Mouse (Mus musculus) spleen, embryonic (tissue): ENCODE measurements around the gene Tomm70a.

Experiments
- CTCF ChIA-PET: fragments of 350-600 bp; sonication (Branson Sonifier 250); formaldehyde crosslinking; loops from one replicate; lab custom pipeline; 2022; lab: Charles Lee

Tomm70a gene

GRCm38 (mm10) chr16:57120913-57121815, at the start of gene Tomm70a:
Gene Tomm70a, plus strand, starts transcription at chr16:57121703.
- CTCF ChIA-PET: interaction anchor here (0.6 to 0.7 kb wide), 3 partner anchors 43 to 1056 kb away, joined by 3 to 8 read pairs (median 3); no protein-coding TSS in a partner anchor

- CTCF ChIA-PET: no interaction called here
These were observed 45.5 kb upstream of the Tomm70a start for GRCm38 (mm10) chr16:57075986-57076385.

GRCm38 (mm10) chr16:57079577-57079976, 41.9 kb upstream of the Tomm70a start:
- CTCF ChIA-PET: no interaction called here

GRCm38 (mm10) chr16:57092460-57092859, 29.0 kb upstream of the Tomm70a start:
- CTCF ChIA-PET: no interaction called here

DNA sequence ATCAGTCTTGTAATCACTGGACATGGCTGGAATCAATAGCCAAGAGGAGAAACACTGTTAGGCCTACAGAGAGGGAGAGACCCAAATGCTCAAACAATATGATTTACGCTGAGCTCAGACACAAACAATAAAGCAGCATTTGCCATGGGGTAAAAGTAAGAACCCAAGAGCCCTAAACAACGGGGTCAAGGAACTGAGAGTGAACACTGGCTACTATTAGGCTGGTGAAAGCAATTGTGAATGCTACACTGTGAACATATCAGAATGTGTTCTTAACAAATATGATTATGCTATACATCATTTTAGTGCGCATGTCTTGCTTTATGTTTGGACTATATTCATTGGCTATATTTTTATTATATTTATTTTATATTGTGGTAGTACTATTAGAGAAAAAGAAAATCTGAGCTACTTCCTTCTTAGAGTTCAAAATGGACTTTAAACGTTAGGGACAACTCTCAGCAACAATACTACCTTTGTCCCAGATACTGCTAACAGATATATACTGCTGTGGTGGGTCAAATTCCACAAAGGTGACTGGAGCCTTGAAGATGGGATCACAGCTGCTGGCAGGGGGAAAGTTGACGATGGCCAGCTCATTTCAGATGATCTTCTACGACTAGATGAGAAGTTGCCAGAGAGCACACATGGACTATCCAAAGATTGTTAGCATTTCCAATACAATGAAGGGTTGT, 28.4 kb upstream of the Tomm70a start:
- CTCF ChIA-PET: no interaction called here

DNA sequence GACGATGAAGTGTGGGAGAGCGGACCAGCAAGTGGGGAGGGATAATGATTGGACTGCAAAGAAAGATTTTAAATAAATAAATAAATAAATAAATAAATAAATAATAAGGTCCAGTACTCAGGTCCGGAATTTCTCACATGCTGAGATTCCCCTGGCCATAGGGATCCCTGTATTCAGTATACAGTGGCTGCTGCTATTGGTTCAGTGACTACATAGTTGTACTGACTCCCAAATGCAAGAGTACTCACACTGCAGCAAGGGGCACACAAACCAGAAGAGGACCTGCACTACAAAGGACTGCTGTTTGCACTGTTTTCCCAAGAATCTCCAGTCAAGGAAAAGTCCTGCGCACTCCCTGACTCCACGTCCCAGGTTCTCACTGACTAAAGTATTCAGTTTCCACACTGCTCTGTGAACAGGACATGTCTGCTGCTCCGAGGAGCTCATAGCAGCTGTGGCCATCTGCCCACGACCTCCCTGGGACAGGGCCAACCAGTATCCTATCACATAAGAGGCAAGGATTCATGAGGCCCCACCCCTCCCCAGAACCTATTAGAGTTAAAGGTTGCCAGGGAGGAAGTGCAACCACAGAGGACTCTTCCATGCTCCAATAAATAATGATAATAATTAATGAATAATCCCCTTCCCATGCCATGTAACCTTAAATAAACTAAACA, 22.9 kb upstream of the Tomm70a start:
- CTCF ChIA-PET: no interaction called here

DNA sequence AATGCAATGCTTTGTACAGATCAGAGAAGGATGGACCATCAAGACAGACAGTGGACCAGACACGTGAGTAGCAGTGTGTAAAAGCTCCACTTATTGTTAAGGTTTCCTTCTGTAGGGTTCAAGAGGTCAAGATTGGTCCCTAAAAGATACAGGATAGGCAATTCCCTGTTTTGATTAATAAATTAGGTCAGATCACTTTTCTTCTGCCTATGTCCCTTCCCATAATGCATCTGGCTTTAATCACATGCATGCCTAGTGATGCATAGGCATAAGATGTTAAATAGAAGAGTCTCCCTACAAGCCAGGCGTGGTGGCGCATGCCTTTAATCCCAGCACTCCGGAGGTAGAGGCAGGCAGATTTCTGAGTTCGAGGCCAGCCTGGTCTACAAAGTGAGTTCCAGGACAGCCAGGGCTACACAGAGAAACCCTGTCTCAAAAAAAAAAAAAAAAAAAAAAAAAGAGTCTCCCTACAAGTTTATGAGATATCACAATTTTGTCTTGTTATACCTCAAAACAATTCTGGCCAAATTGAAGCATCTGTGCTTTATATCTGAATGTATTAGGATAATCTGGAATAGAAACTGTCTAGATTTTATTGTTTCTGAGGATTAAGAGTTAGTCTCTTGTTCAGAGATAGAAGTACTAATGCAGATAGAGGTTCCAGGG, 21.8 kb upstream of the Tomm70a start:
- CTCF ChIA-PET: interaction anchor here (0.7 kb wide), 1 partner anchor 1286 kb away, joined by 3 read pairs; no protein-coding TSS in a partner anchor

DNA sequence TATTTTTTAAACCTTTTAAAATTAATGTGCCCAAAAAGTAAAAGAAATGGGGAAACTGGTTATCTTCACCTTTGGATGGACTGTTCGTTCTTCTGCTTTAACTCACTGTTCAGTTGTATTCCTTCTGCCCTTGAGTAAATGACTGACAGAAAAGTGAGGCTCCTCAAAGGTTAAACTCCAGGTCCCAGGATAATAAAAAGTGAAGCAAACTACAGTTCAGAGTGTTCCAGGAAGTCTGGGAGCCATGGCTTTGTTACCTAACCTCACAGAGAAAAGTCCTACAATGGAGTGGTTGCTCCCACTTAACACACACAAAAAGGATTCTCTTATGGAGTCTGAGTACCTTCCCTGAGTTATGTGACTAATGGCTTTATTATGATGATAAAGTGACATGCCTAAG, 20.3 kb upstream of the Tomm70a start:
- CTCF ChIA-PET: no interaction called here

DNA sequence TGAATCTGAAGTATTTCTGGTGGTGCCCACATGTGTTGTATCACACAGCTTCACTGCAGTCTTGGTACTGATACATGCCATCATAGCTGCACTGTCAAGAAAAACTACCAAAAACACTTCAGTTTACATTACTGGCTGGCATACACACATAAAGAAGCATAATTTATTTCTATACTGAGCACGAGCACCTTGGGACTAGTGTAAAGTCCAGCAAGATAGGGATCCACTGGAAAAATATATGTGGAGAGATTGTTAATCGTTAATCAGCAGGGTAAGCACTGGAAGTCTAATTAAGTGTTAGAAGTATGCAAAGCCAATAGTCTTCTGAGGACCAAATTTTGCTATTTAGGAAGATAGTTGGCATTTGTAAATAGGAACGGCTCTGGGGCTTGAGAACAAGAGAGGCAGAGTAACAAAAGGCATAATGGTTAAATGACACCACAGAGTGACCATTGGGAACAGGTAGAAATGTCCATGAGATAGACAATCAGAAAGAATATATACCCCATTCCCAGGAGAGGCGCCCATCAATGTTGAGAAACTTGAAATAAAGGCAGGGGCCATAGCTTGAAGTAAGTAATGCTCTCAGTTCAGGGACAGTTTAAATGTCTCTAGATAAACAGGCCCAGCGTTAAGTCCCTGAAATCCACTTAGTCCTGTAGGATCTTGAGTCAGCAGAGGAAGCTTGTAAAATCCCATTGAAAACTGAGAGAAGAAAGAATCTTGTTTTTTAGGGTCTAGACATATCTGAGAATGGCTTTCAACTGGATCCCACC, 15.1 kb upstream of the Tomm70a start:
- CTCF ChIA-PET: no interaction called here

DNA sequence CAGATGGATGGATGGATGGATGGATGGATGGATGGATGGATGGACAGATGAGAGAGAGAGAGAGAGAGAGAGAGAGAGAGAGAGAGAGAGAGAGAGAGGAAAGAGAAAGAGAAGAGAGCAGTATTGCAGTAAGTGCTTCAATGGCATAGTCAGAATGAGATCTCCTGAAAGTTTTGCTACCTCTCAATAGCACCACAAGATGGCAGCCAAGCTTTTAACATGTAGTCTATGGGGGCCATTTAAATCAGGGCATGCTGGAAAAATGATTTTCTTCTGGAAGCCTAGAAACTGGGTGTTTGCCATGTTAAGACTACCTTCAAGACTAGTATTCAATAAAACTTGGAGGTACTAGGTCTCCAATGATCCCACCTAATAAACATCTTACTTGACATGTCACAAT, 5.4 kb upstream of the Tomm70a start:
- CTCF ChIA-PET: interaction anchor here (0.7 to 0.9 kb wide), 2 partner anchors 420 to 478 kb away, joined by 11 to 17 read pairs; no protein-coding TSS in a partner anchor

GRCm38 (mm10) chr16:57117562-57117961, 3.9 kb upstream of the Tomm70a start:
- CTCF ChIA-PET: no interaction called here

DNA sequence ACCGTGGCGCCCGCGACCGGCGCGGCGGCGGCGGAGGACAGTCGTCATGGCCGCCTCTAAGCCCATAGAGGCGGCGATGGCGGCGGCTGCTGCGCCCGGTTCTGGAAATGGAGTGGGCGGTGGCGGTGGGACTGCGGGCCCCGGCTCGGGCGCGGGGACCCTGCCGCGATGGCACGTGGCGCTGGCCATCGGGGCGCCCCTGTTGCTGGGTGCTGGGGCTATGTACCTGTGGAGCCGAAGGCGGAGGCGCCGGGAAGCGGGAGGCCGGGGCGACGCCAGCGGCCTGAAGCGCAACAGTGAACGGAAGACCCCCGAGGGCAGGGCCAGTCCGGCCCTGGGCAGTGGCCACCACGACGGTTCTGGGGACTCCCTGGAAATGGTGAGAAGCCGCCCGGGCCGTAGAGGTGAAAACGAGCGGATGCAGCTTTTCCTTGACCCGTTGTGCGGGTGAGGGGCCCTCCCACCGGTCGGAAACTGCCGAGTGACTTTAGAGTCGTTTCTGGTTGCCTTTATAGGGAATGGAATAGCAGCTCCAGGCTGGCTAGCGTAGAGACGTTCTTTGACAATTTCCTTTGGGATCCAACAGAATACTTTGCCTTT, 413 bp downstream of the Tomm70a start:
- CTCF ChIA-PET: no interaction called here

- CTCF ChIA-PET: no interaction called here
These were observed 1.4 kb downstream of the Tomm70a start for GRCm38 (mm10) chr16:57122682-57123445.

- CTCF ChIA-PET: interaction anchor here (0.6 to 0.7 kb wide), 2 partner anchors 57 to 1233 kb away, joined by 10 to 23 read pairs; no protein-coding TSS in a partner anchor
These were observed 4.8 kb downstream of the Tomm70a start for GRCm38 (mm10) chr16:57126268-57126667.

DNA sequence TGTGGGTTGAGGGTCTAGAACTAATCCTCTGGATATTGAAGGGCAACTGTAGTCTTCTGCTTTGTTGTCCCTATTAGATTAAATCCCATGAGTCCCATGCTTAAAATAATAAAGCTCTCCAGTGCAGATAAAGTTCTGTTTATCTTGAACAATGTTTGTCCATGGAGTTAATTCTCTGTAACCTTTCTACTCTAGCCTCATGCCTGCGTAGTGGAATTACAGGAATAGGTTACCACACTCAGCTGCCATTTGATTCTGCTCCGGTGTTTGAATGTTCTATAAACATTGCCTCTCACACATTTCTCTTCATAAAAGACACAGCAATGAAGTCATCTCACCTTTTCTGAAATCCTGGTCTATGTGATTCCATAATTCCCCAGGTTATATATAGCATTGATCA, 6.3 kb downstream of the Tomm70a start:
- CTCF ChIA-PET: no interaction called here

DNA sequence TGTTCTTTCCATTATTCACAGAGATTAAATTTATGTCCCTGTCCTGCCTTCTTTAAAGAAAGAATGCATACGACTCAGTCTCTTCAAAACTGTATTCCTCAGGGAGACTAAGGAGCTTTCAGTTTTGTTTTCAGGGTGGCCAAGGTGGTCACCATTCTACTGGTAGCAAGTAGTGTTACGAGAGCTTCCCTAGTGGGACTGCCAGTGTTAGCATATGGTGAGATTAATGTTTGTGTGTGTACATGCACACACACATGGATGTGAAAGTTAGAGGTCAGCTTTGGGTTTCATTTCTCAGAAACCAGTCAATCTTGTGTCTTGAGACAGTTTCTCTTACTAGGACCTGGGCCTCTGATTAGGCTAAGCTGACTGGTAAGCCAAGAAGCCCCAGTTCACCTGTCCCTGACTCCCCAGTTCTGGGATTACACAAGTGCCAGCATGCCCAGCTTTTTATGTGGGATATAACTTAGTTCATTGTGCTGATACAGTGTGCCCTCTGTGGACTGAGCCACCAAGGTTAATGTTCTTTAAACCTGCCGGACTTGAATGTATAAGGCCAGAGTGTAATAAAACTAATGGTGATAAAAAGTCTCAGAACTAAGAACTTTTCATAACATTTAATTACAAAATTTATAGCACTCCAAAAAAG, 9.4 kb downstream of the Tomm70a start:
- CTCF ChIA-PET: interaction anchor here (0.7 kb wide), 1 partner anchor 692 kb away, joined by 3 read pairs; no protein-coding TSS in a partner anchor

DNA sequence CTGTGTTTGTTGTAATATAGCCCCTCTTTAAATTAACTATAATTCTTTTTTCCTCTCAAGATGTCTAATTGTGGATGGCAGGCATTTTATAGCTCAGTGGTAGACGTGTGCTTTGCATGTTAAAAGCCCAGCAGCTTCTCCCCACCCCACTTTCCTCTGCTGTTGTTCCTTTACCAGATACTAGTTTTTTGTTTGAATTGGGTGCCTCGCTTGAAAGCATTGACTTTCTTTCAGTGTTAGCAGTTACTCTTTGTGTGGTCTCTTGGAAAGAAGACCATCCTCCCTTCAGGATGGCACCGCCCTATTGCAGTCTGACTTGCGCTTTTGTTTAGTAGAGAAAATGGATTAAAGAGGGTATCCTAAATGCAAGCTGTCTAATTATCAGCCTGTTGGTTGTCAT, 10.0 kb downstream of the Tomm70a start:
- CTCF ChIA-PET: no interaction called here

DNA sequence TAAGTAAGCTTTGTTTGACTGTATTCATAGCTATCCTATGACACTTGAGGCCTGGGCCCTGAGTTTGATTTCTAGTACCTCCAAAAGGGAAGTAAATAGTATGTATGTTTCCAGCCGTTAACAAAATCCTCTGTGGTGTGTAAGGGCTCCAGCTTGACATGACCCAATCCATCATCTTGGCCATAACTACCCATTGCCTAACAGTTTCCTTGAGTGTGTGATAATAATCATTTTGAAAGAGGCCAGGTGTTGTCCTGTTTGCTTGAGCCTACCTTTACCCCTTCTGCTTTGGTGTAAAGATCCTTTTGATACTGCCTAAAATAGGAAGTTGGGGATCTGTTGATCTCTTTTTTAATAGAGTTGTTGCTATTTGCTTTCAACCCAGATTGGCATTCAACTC, 10.8 kb downstream of the Tomm70a start:
- CTCF ChIA-PET: no interaction called here

GRCm38 (mm10) chr16:57133611-57134010, 12.1 kb downstream of the Tomm70a start:
- CTCF ChIA-PET: interaction anchor here (1.0 kb wide), 1 partner anchor 33 kb away, joined by 3 read pairs; no protein-coding TSS in a partner anchor
